Mouse (Mus musculus): ENCODE data around the gene Tshz2. TPM values are rescaled to one million over a fixed set of nuclear protein-coding genes. Genes with fewer than 3 reads are reported as not detected.

Gene Tshz2
- polyA plus RNA-seq, 2 experiments = 0.43 to 1.5 TPM

DNA sequence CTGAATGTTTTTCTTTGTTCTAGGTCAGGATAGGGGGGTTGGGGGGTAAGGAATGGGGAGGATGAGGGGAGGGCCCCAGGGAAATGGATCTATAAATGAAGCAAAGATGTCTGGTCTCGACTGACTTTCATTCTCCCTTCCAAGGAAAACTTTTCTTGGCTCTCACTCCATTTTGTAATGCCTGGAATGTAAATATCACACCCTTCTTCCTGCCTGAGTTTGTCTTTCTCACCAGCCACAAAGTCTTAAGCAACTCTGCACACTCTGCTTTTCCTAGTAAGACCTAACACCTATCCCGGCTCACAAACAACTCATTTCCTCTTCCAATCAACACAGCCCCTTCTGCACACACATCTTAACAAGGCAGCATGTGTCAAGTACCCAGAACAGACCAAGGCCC, 25.0 kb upstream of the Tshz2 start:
- WGBS (ENCODE audit: insufficient replicate concordance) = 15% methylated on average over 2 of the region's 2 CpGs
- H3K4me1 ChIP-seq (replicated peaks; ENCODE audit: control insufficient read depth in 2 of 2, insufficient read depth in 2 of 2, low read length in 1 of 2) = no peaks in the 10 kb centered on the region
- no peak for ATAC-seq (ENCODE audit: insufficient read depth)
- no peaks in the 10 kb centered on the region for H3K9me3 ChIP-seq (ENCODE audit: control insufficient read depth, low read length)
- no peaks in the 10 kb centered on the region for H3K27me3 ChIP-seq (ENCODE audit: control insufficient read depth, insufficient read depth, low read length)
- no peak overlapping the region for H3K9ac ChIP-seq (replicated peaks)
- DNase-seq (ENCODE audit: low read depth in 3 of 3, low spot score in 3 of 3) = no peak
- H3K4me3 ChIP-seq (ENCODE audit: insufficient read depth in 1 of 2, low read depth in 2 of 2, low read length in 2 of 2) = no peak overlapping the region
- H3K36me3 ChIP-seq (replicated peaks; ENCODE audit: control insufficient read depth, insufficient read depth, low read depth) = no peaks in the 10 kb centered on the region
- H3K27ac ChIP-seq = no peak overlapping the region
- TF ChIP-seq EP300 (IDR thresholded peaks at IDR 0.05; ENCODE audit: low read depth) (no peak), CTCF (IDR thresholded peaks at IDR 0.05; ENCODE audit: low read depth) (no peak)
- H3K4me2 ChIP-seq (ENCODE audit: low read depth) = no peak overlapping the region

- H3K4me2 ChIP-seq (ENCODE audit: low read depth) = no peak overlapping the region
- ATAC-seq (ENCODE audit: insufficient read depth) = no peak
- TF ChIP-seq EP300 (IDR thresholded peaks at IDR 0.05; ENCODE audit: low read depth) = no peak
- TF ChIP-seq CTCF (IDR thresholded peaks at IDR 0.05; ENCODE audit: low read depth) = no peak
- no peaks in the 10 kb centered on the region for H3K27me3 ChIP-seq (ENCODE audit: control insufficient read depth, insufficient read depth, low read length)
- whole genome bisulfite sequencing (ENCODE audit: insufficient replicate concordance) = 21% methylated on average over 13 of the region's 13 CpGs
- H3K9me3 ChIP-seq (ENCODE audit: control insufficient read depth, low read length) = no peaks in the 10 kb centered on the region
- H3K27ac ChIP-seq = no peak overlapping the region
- no peak overlapping the region for H3K9ac ChIP-seq (replicated peaks)
- H3K4me1 ChIP-seq (replicated peaks; ENCODE audit: control insufficient read depth in 2 of 2, insufficient read depth in 2 of 2, low read length in 1 of 2) = no peaks in the 10 kb centered on the region
- no peak overlapping the region for H3K4me3 ChIP-seq (ENCODE audit: insufficient read depth in 1 of 2, low read depth in 2 of 2, low read length in 2 of 2)
- no peak for DNase-seq (ENCODE audit: low read depth in 3 of 3, low spot score in 3 of 3)
- H3K36me3 ChIP-seq (replicated peaks; ENCODE audit: control insufficient read depth, insufficient read depth, low read depth) = no peaks in the 10 kb centered on the region
Measured at GRCm38 (mm10) chr2:169609956-169610355, 22.9 kb upstream of the Tshz2 start.

DNA sequence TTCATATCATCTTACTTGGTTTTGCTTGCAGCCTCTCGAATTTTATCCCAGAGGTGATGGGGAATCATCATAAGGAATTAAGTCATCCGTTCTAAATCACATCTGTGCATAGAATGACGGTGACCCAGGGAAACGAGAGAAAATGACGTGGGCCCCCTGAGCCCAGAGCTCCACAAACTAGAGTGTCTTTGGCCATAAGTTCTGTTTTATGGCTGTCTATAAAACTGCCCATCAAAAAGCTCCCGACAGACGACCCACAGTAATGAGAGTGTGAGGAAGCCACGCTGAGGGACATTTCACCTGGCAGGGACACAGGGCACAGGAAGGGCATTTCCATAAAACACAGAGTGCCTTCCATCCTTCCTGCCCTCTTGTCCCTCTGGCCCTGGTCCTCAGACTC, 21.9 kb upstream of the Tshz2 start:
- Histone ChIP-seq H3K4me3 (ENCODE audit: insufficient read depth in 1 of 2, low read depth in 2 of 2, low read length in 2 of 2) (no peak overlapping the region), H3K27me3 (ENCODE audit: control insufficient read depth, insufficient read depth, low read length) (no peaks in the 10 kb centered on the region), H3K36me3 (replicated peaks; ENCODE audit: control insufficient read depth, insufficient read depth, low read depth) (no peaks in the 10 kb centered on the region), H3K4me1 (replicated peaks; ENCODE audit: control insufficient read depth in 2 of 2, insufficient read depth in 2 of 2, low read length in 1 of 2) (no peaks in the 10 kb centered on the region), H3K4me2 (ENCODE audit: low read depth) (no peak overlapping the region), H3K9ac (replicated peaks) (no peak overlapping the region), H3K27ac (no peak overlapping the region), H3K9me3 (ENCODE audit: control insufficient read depth, low read length) (no peaks in the 10 kb centered on the region)
- ATAC-seq (ENCODE audit: insufficient read depth) (no peak), DNase-seq (ENCODE audit: low read depth in 3 of 3, low spot score in 3 of 3) (no peak)
- TF ChIP-seq EP300 (IDR thresholded peaks at IDR 0.05; ENCODE audit: low read depth) (no peak), CTCF (IDR thresholded peaks at IDR 0.05; ENCODE audit: low read depth) (no peak)
- WGBS (ENCODE audit: insufficient replicate concordance) = 52% methylated on average over 8 of the region's 8 CpGs

- Histone ChIP-seq H3K9ac (replicated peaks) (no peak overlapping the region), H3K9me3 (ENCODE audit: control insufficient read depth, low read length) (no peaks in the 10 kb centered on the region), H3K27ac (no peak overlapping the region), H3K4me3 (ENCODE audit: insufficient read depth in 1 of 2, low read depth in 2 of 2, low read length in 2 of 2) (no peak overlapping the region), H3K4me2 (ENCODE audit: low read depth) (no peak overlapping the region), H3K27me3 (ENCODE audit: control insufficient read depth, insufficient read depth, low read length) (no peaks in the 10 kb centered on the region), H3K4me1 (replicated peaks; ENCODE audit: control insufficient read depth in 2 of 2, insufficient read depth in 2 of 2, low read length in 1 of 2) (no peaks in the 10 kb centered on the region), H3K36me3 (replicated peaks; ENCODE audit: control insufficient read depth, insufficient read depth, low read depth) (no peaks in the 10 kb centered on the region)
- DNase-seq (ENCODE audit: low read depth in 3 of 3, low spot score in 3 of 3) (no peak), ATAC-seq (ENCODE audit: insufficient read depth) (no peak)
- 40% methylated on average over 7 of the region's 7 CpGs for WGBS (ENCODE audit: insufficient replicate concordance)
- TF ChIP-seq EP300 (IDR thresholded peaks at IDR 0.05; ENCODE audit: low read depth) = no peak
- no peak for TF ChIP-seq CTCF (IDR thresholded peaks at IDR 0.05; ENCODE audit: low read depth)
Measured at GRCm38 (mm10) chr2:169611557-169611956, 21.3 kb upstream of the Tshz2 start.

DNA sequence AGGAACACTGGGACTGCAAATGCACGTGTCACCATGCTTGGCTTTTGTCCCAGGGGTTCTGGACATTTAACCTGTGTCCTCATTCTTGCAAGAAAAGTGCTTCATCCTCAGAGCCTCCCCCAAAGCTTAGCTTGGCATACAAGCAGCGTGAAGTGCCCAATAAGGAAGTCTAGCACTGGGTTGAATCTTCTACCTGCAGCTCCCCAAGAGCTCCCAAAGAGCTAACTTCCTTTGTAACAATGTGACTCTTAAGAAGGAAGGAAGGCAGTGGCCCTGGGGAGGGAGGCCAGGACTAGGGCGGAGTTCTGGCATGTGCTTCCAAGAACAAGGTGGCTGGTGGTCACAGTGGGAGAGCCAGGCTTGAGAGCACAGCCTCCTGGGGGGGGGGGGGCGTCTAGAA, 18.1 kb upstream of the Tshz2 start:
- Histone ChIP-seq H3K27ac (no peak overlapping the region), H3K27me3 (ENCODE audit: control insufficient read depth, insufficient read depth, low read length) (no peaks in the 10 kb centered on the region), H3K9ac (replicated peaks) (no peak overlapping the region), H3K4me1 (replicated peaks; ENCODE audit: control insufficient read depth in 2 of 2, insufficient read depth in 2 of 2, low read length in 1 of 2) (no peaks in the 10 kb centered on the region), H3K4me3 (ENCODE audit: insufficient read depth in 1 of 2, low read depth in 2 of 2, low read length in 2 of 2) (no peak overlapping the region), H3K9me3 (ENCODE audit: control insufficient read depth, low read length) (no peaks in the 10 kb centered on the region), H3K4me2 (ENCODE audit: low read depth) (no peak overlapping the region), H3K36me3 (replicated peaks; ENCODE audit: control insufficient read depth, insufficient read depth, low read depth) (no peaks in the 10 kb centered on the region)
- TF ChIP-seq CTCF (IDR thresholded peaks at IDR 0.05; ENCODE audit: low read depth) (no peak), EP300 (IDR thresholded peaks at IDR 0.05; ENCODE audit: low read depth) (no peak)
- ATAC-seq (ENCODE audit: insufficient read depth) = no peak
- WGBS (ENCODE audit: insufficient replicate concordance) = 28% methylated on average over 4 of the region's 4 CpGs
- no peak for DNase-seq (ENCODE audit: low read depth in 3 of 3, low spot score in 3 of 3)

Measured in liver, embryonic 14.5 days (tissue).